Mouse (Mus musculus) neutrophil, adult 65 days (primary cell): ENCODE measurements around the gene Vmn1r124. TPM values are rescaled to one million over a fixed set of nuclear protein-coding genes. Genes with fewer than 3 reads are reported as not detected.

Experiments
- total RNA-seq: library from RNA; stranded (reverse); gene quantifications from 2 replicates; pipeline ENCODE4 v1.2.4, GENCODE M21; 2023

Vmn1r124 gene
- total RNA-seq, result not detected in 2 replicates

GRCm38 (mm10) chr7:21260517-21260916, at the start of gene Vmn1r124:
Gene Vmn1r124 (minus strand): TSS chr7:21260617.

GRCm38 (mm10) chr7:21301367-21301766, 41.0 kb upstream of the Vmn1r124 start, which contains the start of gene Vmn1r126:
Gene Vmn1r126 (minus strand): TSS chr7:21301467.

GRCm38 (mm10) chr7:21271879-21272278, 11.5 kb upstream of the Vmn1r124 start, which contains the start of gene Vmn1r125:
Gene Vmn1r125 (plus strand): TSS chr7:21272179.

Other genes with a start within 250 kb of the Vmn1r124 start
- not detected in 2 replicates for gene Vmn1r119, start 248.2 kb downstream of the Vmn1r124 start, total RNA-seq
- gene Vmn1r120, start 206.8 kb downstream of the Vmn1r124 start, total RNA-seq, result not detected in 2 replicates
- not detected in 2 replicates for gene Vmn1r121, start 162.1 kb downstream of the Vmn1r124 start, total RNA-seq
- gene Vmn1r122, start 126.5 kb downstream of the Vmn1r124 start, total RNA-seq, result not detected in 2 replicates
- not detected in 2 replicates for gene Vmn1r123, start 98.4 kb downstream of the Vmn1r124 start, total RNA-seq
- not detected in 2 replicates for gene Gm5157, start 70.2 kb downstream of the Vmn1r124 start, total RNA-seq
- not detected in 2 replicates for gene Vmn1r125, start 11.6 kb upstream of the Vmn1r124 start, total RNA-seq
- not detected in 2 replicates for gene Vmn1r126, start 40.9 kb upstream of the Vmn1r124 start, total RNA-seq
- not detected in 2 replicates for gene Vmn1r127, start 59.2 kb upstream of the Vmn1r124 start, total RNA-seq
- gene Vmn1r128, start 88.8 kb upstream of the Vmn1r124 start, total RNA-seq, result not detected in 2 replicates
- gene Vmn1r129, start 100.7 kb upstream of the Vmn1r124 start, total RNA-seq, result not detected in 2 replicates
- not detected in 2 replicates for gene Gm6882, start 172.1 kb upstream of the Vmn1r124 start, total RNA-seq